Mouse (Mus musculus) hindbrain, postnatal 0 days (tissue): Measurements from ENCODE around the gene Ing3. TPM values are rescaled to one million over a fixed set of nuclear protein-coding genes. Genes with fewer than 3 reads are reported as not detected.

Experiments
- ATAC-seq: fragments of 200-750 bp; cut with Nextera tagmentation; 2 replicates; pipeline ENCODE4 v1.8.0; 2017; ENCODE audit warnings: mild to moderate bottlenecking, moderate TSS enrichment, moderate library complexity
- DNase-seq: peaks from one replicate; pipeline ENCODE4 v3.0.0-alpha.2; 2015; ENCODE audit warnings: low spot score
- H3K27ac ChIP-seq: fragments of 300-500 bp; sonication (generic); 2 replicates; pipeline ENCODE4 v1.5.1; 2014; ENCODE audit warnings: mild to moderate bottlenecking
- H3K27me3 ChIP-seq: fragments of 300-500 bp; sonication (generic); 2 replicates; pipeline ENCODE4 v1.6.1; 2014; ENCODE audit warnings: low read length, mixed read lengths; ENCODE audit not compliant: insufficient read depth
- H3K36me3 ChIP-seq: fragments of 300-500 bp; sonication (generic); 2 replicates; pipeline ENCODE4 v1.6.1; 2014; ENCODE audit warnings: low read length, mixed read lengths; ENCODE audit not compliant: insufficient read depth
- H3K4me1 ChIP-seq: fragments of 300-500 bp; sonication (generic); 2 replicates; pipeline ENCODE4 v1.6.1; 2014; ENCODE audit warnings: antibody characterized with exemption, low read length, mixed read lengths; ENCODE audit not compliant: insufficient read depth
- H3K4me2 ChIP-seq: fragments of 300-500 bp; sonication (generic); 2 replicates; pipeline ENCODE4 v1.6.1; 2014; ENCODE audit warnings: low read depth, mild to moderate bottlenecking, low read length, moderate library complexity, mixed read lengths
- H3K4me3 ChIP-seq: fragments of 300-500 bp; sonication (generic); 2 replicates; pipeline ENCODE4 v1.5.1; 2014; ENCODE audit warnings: low read length
- H3K9ac ChIP-seq: fragments of 300-500 bp; sonication (generic); replicated peaks from 2 replicates; pipeline ENCODE4 v1.6.1; 2014; ENCODE audit warnings: mild to moderate bottlenecking, low read length, moderate library complexity, mixed read lengths
- H3K9me3 ChIP-seq: fragments of 300-500 bp; sonication (generic); 2 replicates; pipeline ENCODE4 v1.6.1; 2016; ENCODE audit warnings: low read length, mixed read lengths
- CTCF ChIP-seq: IDR thresholded peaks from 2 replicates; pipeline ENCODE4 v1.5.1; 2016; ENCODE audit warnings: antibody characterized with exemption, control low read depth, low read depth
- WGBS: fragments of 180-500 bp; shearing (Covaris S2); extraction: QIAGEN DNeasy Blood & Tissue Kit; methylation state at CpG from one replicate; pipeline ENCODE4 v1.1.7; 2014; 5-methylcytosine and 5-hydroxymethylcytosine counted together
- polyA plus RNA-seq: library from polyadenylated mRNA; unstranded; fragments of >200 nt; fragmentation: Nextera tagmentation; extraction: Ambion mirVana; gene quantifications from 2 replicates; pipeline ENCODE4 v1.2.1, GENCODE M21; 2015
- total RNA-seq: library from RNA; depleted of rRNA; stranded (reverse); fragments of >200 nt; gene quantifications from 2 replicates; pipeline ENCODE4 v1.2.3, GENCODE M21; 2014; rRNA removed

Gene Ing3
- 9.4 and 13.3 TPM in 2 replicates for total RNA-seq
- 38.7 and 39.9 TPM in 2 replicates for polyA plus RNA-seq

DNA sequence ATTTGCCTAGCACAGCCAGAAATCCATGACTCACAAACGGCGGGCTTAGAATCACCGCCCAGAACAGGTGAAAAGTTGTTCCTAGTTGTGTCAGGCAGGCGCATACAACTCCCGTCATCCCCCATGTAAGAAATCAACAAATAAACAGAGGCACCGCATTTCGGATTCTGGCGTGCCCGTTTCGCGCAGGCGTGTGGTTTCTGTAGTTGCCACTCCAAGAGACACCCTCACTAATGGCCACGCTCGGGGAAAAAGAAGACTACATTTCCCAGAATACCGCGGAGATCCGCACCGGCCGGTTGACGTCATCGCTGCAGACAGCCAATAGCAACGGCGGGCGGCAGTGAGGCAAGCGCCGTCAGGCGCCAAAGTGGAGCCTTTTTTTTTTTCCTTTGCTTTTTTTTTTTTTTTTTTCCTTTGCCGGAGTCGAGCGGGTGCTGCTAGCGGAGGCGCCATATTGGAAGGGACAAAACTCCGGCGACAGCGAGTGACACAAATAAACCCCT lies at the start of gene Ing3:
TSS of gene Ing3 (plus strand) at position 346 of the 506 bp plus-strand sequence.
- Histone ChIP-seq H3K4me1 (peaks cover 8% of the 10 kb centered on the region), H3K9ac (peak within 1 kb of the TSS; percentile 75), H3K9me3 (no peaks in the 10 kb centered on the region), H3K4me2 (peak within 1 kb of the TSS; percentile 84), H3K27ac (peak within 1 kb of the TSS; percentile 99), H3K36me3 (peaks cover 4% of the 10 kb centered on the region; the same call in 1 of the 2 replicates), H3K4me3 (peak within 1 kb of the TSS; percentile 68), H3K27me3 (no peaks in the 10 kb centered on the region)
- WGBS = 0% methylated on average over 35 of the region's 35 CpGs
- TF ChIP-seq CTCF = no peak
- DNase-seq (peak; percentile 99), ATAC-seq (peak; percentile 98)

DNA sequence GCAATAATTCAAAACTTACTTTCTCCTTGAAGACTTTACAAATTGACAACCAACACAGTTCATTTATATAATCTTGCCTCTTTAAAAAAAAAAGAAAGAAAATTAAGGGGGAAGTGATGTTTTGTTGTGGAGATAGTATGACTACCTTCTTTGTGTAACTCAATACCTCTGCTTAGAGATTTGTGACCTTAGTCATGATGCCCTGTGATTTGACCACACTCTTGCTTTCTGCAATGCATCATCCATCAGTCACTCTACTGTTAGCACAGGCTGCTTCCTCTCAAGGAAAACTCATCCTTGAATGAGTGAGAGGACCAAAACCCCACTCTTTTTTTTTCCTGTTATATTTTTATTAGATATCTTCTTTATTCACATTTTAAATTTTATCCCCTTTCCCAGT lies 39.7 kb upstream of the Ing3 start:
- TF ChIP-seq CTCF = no peak

DNA sequence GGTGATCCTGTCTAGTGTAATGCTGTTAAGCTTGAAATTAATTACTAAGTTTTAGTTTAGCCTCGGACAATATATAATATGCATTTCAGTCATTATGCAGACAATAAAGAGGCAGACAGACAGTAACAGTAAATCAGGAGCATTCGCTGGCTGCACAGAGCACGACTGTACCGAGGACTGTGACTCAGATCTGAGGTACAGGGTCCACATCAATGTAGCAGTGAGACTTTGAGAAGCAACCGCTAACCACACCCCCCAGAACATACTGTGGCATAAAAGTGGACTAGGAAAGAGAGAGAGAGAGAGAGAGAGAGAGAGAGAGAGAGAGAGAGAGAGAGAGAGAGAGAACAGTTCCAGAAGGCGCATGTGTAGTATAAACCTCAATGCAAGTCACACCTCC lies 38.6 kb upstream of the Ing3 start:
- no peaks in the 10 kb centered on the region for H3K27me3 ChIP-seq

More for the DNA sequence above, 39.7 kb upstream of the Ing3 start:
- H3K27me3 ChIP-seq = no peaks in the 10 kb centered on the region
- no peaks in the 10 kb centered on the region for H3K9me3 ChIP-seq
- H3K4me1 ChIP-seq = no peaks in the 10 kb centered on the region
- no peaks in the 10 kb centered on the region for H3K36me3 ChIP-seq
- no peak overlapping the region for H3K27ac ChIP-seq
- no peak overlapping the region for H3K4me3 ChIP-seq
- H3K9ac ChIP-seq = no peak overlapping the region
- H3K4me2 ChIP-seq = no peak overlapping the region
- DNase-seq (no peak), ATAC-seq (no peak)

DNA sequence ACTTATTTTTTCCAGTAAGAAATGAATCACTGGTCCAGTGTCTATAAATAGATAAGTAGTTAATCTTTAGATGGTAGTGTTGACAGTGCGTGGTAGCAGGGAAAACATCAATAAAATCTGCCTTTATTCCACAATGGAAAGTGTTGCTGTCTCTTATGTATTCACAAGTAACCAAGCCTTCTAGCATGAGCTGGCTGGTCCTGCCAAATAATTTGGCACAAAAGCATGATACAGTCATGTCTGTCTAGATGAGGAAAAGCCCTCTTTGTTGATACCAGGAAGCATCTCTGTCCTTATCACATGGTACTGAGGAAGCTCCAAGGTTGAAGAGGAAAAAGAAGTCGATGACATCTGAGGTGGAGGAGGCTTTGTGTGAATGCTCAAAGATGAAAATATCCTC lies 32.8 kb upstream of the Ing3 start:
- no peaks in the 10 kb centered on the region for H3K9me3 ChIP-seq
- ATAC-seq (no peak), DNase-seq (no peak)
- no peaks in the 10 kb centered on the region for H3K36me3 ChIP-seq
- H3K9ac ChIP-seq = no peak overlapping the region
- no peak overlapping the region for H3K4me3 ChIP-seq
- H3K27me3 ChIP-seq = no peaks in the 10 kb centered on the region
- H3K4me1 ChIP-seq = no peaks in the 10 kb centered on the region
- no peak overlapping the region for H3K4me2 ChIP-seq
- 88% methylated on average over 2 of the region's 2 CpGs for WGBS
- TF ChIP-seq CTCF = no peak
- no peak overlapping the region for H3K27ac ChIP-seq

More for the DNA sequence above, 38.6 kb upstream of the Ing3 start:
- WGBS = 91% methylated on average over 6 of the region's 6 CpGs
- DNase-seq (no peak), ATAC-seq (no peak)
- no peaks in the 10 kb centered on the region for H3K9me3 ChIP-seq
- no peak overlapping the region for H3K9ac ChIP-seq
- no peak for TF ChIP-seq CTCF
- no peak overlapping the region for H3K4me2 ChIP-seq
- H3K4me3 ChIP-seq = no peak overlapping the region
- H3K4me1 ChIP-seq = no peaks in the 10 kb centered on the region
- no peaks in the 10 kb centered on the region for H3K36me3 ChIP-seq
- no peak overlapping the region for H3K27ac ChIP-seq

DNA sequence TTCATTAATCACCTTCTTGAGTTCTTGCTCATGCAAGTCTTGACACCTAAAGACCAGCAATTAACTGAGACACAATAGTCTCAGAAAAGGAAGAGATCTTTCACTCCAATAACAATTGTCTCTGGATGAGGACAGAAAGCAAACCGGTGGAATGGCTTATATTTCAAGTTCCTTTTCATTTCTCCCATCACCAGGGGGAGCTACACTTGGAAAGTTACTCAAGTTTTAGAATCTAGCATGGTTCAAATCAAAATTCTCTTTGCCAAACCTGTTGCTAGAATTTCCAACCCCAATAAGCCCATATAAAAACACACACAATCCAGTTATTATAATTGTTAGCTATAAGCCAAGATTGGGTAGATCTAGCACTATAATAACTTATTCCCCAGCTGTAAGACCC lies 25.2 kb upstream of the Ing3 start:
- DNase-seq (no peak), ATAC-seq (no peak)
- Histone ChIP-seq H3K9ac (no peak overlapping the region), H3K36me3 (no peaks in the 10 kb centered on the region), H3K4me2 (no peak overlapping the region), H3K9me3 (no peaks in the 10 kb centered on the region), H3K4me3 (no peak overlapping the region), H3K4me1 (no peaks in the 10 kb centered on the region), H3K27ac (no peak overlapping the region), H3K27me3 (no peaks in the 10 kb centered on the region)
- WGBS = 31% methylated on average over 1 of the region's 1 CpGs
- 0 out of 2 replicates have a peak, but pooled peaks have one; percentile 5 for TF ChIP-seq CTCF

DNA sequence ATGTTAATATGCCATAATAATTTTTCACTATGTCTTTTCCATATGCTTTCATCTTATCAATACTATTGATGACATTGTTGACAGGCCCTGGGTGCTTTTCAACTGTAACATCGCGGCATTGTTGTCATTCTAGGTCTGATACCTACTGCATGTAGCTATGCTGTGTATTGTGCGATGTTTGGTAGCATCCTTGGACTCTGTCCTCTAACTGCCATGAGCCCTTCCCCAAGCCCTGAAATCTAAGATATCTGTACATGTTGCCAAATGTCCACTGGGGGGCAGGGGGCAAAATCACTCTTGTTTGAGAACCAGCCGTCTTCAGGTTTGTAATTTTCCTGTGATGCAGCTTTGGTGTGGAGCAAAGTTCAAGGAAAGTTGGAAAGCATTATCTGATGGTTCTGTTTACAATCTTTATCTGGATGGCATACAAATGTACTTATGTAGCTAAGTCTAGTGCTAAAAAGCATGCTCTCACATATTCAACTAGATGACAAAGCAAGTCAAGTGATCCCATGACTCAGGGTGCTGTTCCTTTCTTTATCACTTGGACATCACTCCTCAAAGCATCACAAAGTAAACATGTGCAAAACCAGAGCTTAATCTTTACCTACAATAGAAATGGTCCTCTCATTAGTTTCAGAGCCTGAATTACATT lies 11.3 kb upstream of the Ing3 start:
- no peaks in the 10 kb centered on the region for H3K9me3 ChIP-seq
- ATAC-seq (no peak), DNase-seq (no peak)
- H3K4me2 ChIP-seq = no peak overlapping the region
- no peak for TF ChIP-seq CTCF
- no peaks in the 10 kb centered on the region for H3K36me3 ChIP-seq
- no peaks in the 10 kb centered on the region for H3K27me3 ChIP-seq
- H3K4me3 ChIP-seq = no peak overlapping the region
- no peak overlapping the region for H3K9ac ChIP-seq
- H3K27ac ChIP-seq = no peak overlapping the region
- H3K4me1 ChIP-seq = no peaks in the 10 kb centered on the region
- 84% methylated on average over 4 of the region's 4 CpGs for WGBS
